Mouse (Mus musculus): ENCODE data around the gene Tspo2. TPM values are rescaled to one million over a fixed set of nuclear protein-coding genes. Genes with fewer than 3 reads are reported as not detected.

Gene Tspo2
- polyA plus RNA-seq, 1 experiment from 2014 or later = 0.28 TPM

GRCm38 (mm10) chr17:48409380-48410298, 41.7 kb downstream of the Tspo2 start, which contains the start of the genes Nfya and Oard1:
Gene Nfya, minus strand, starts transcription at chr17:48409906.
Gene Oard1, plus strand, starts transcription at chr17:48410014.
- H3K9ac ChIP-seq (replicated peaks; ENCODE audit: low read length) = peak within 1 kb of the TSS; percentile 99
- peak within 1 kb of the TSS; percentile 70 for H3K4me2 ChIP-seq (ENCODE audit: low read depth, low read length)
- H3K4me1 ChIP-seq (ENCODE audit: control insufficient read depth, insufficient read depth, low read length) = no peaks in the 10 kb centered on the region
- peak within 1 kb of the TSS; percentile 90 for H3K4me3 ChIP-seq (ENCODE audit: low read depth, low read length)
- no peaks in the 10 kb centered on the region for H3K36me3 ChIP-seq (replicated peaks; ENCODE audit: control insufficient read depth, insufficient read depth, low read depth, low read length)
- ATAC-seq (replicated peaks; ENCODE audit: insufficient number of reproducible peaks, low FRiP score, low TSS enrichment, low read depth) = peak; percentile 97
- DNase-seq (ENCODE audit: low spot score) = peak; percentile 100
- WGBS = under 1% methylated on average over 82 of the region's 84 CpGs
- no peaks in the 10 kb centered on the region for H3K9me3 ChIP-seq (replicated peaks; ENCODE audit: control insufficient read depth, low read length)
- H3K27me3 ChIP-seq (ENCODE audit: control insufficient read depth, insufficient read depth, low read length) = no peaks in the 10 kb centered on the region
- H3K27ac ChIP-seq (replicated peaks; ENCODE audit: low read depth, low read length) = peak within 1 kb of the TSS; percentile 100

GRCm38 (mm10) chr17:48408526-48409291, 42.6 kb downstream of the Tspo2 start:
- H3K4me1 ChIP-seq (ENCODE audit: control insufficient read depth, insufficient read depth, low read length) = no peaks in the 10 kb centered on the region
- WGBS = under 1% methylated on average over 42 of the region's 47 CpGs
- no peaks in the 10 kb centered on the region for H3K27me3 ChIP-seq (ENCODE audit: control insufficient read depth, insufficient read depth, low read length)
- peak overlapping the region; percentile 100 for H3K27ac ChIP-seq (replicated peaks; ENCODE audit: low read depth, low read length)
- H3K36me3 ChIP-seq (replicated peaks; ENCODE audit: control insufficient read depth, insufficient read depth, low read depth, low read length) = no peaks in the 10 kb centered on the region; the same call in 1 of the 2 replicates
- H3K4me2 ChIP-seq (ENCODE audit: low read depth, low read length) = peak overlapping the region; percentile 70
- ATAC-seq (replicated peaks; ENCODE audit: insufficient number of reproducible peaks, low FRiP score, low TSS enrichment, low read depth) (peak; percentile 54), DNase-seq (ENCODE audit: low spot score) (peak; percentile 77)
- H3K9ac ChIP-seq (replicated peaks; ENCODE audit: low read length) = peak overlapping the region; percentile 99
- no peaks in the 10 kb centered on the region for H3K9me3 ChIP-seq (replicated peaks; ENCODE audit: control insufficient read depth, low read length)
- peak overlapping the region; percentile 90 for H3K4me3 ChIP-seq (ENCODE audit: low read depth, low read length)

GRCm38 (mm10) chr17:48407910-48408525, 43.3 kb downstream of the Tspo2 start:
- Histone ChIP-seq H3K27ac (replicated peaks; ENCODE audit: low read depth, low read length) (peak overlapping the region; percentile 100), H3K27me3 (ENCODE audit: control insufficient read depth, insufficient read depth, low read length) (no peaks in the 10 kb centered on the region), H3K36me3 (replicated peaks; ENCODE audit: control insufficient read depth, insufficient read depth, low read depth, low read length) (no peaks in the 10 kb centered on the region; the same call in 1 of the 2 replicates), H3K9ac (replicated peaks; ENCODE audit: low read length) (peak overlapping the region; percentile 99), H3K4me2 (ENCODE audit: low read depth, low read length) (peak overlapping the region; percentile 70), H3K4me3 (ENCODE audit: low read depth, low read length) (peak overlapping the region; percentile 90), H3K9me3 (replicated peaks; ENCODE audit: control insufficient read depth, low read length) (no peaks in the 10 kb centered on the region), H3K4me1 (ENCODE audit: control insufficient read depth, insufficient read depth, low read length) (no peaks in the 10 kb centered on the region)
- DNase-seq (ENCODE audit: low spot score) = peak; percentile 56
- ATAC-seq (replicated peaks; ENCODE audit: insufficient number of reproducible peaks, low FRiP score, low TSS enrichment, low read depth) = no peak
- WGBS = 15% methylated on average over 8 of the region's 8 CpGs

- 87% methylated on average over 4 of the region's 4 CpGs for WGBS
- Histone ChIP-seq H3K4me3 (ENCODE audit: low read depth, low read length) (peak overlapping the region; percentile 90; the same call in 1 of the 2 replicates), H3K4me2 (ENCODE audit: low read depth, low read length) (no peak overlapping the region; the same call in 1 of the 2 replicates), H3K27ac (replicated peaks; ENCODE audit: low read depth, low read length) (no peak overlapping the region), H3K4me1 (ENCODE audit: control insufficient read depth, insufficient read depth, low read length) (no peaks in the 10 kb centered on the region), H3K9me3 (replicated peaks; ENCODE audit: control insufficient read depth, low read length) (no peaks in the 10 kb centered on the region), H3K27me3 (ENCODE audit: control insufficient read depth, insufficient read depth, low read length) (no peaks in the 10 kb centered on the region), H3K9ac (replicated peaks; ENCODE audit: low read length) (peak overlapping the region; percentile 99; the same call in 1 of the 2 replicates), H3K36me3 (replicated peaks; ENCODE audit: control insufficient read depth, insufficient read depth, low read depth, low read length) (no peaks in the 10 kb centered on the region; the same call in 1 of the 2 replicates)
- no peak for ATAC-seq (replicated peaks; ENCODE audit: insufficient number of reproducible peaks, low FRiP score, low TSS enrichment, low read depth)
- DNase-seq (ENCODE audit: low spot score) = no peak
Observed at GRCm38 (mm10) chr17:48407154-48407553, 44.2 kb downstream of the Tspo2 start.

GRCm38 (mm10) chr17:48404706-48405105, 46.6 kb downstream of the Tspo2 start:
- DNase-seq (ENCODE audit: low spot score) (no peak), ATAC-seq (replicated peaks; ENCODE audit: insufficient number of reproducible peaks, low FRiP score, low TSS enrichment, low read depth) (no peak)
- Histone ChIP-seq H3K27me3 (ENCODE audit: control insufficient read depth, insufficient read depth, low read length) (no peaks in the 10 kb centered on the region), H3K4me1 (ENCODE audit: control insufficient read depth, insufficient read depth, low read length) (no peaks in the 10 kb centered on the region), H3K4me2 (ENCODE audit: low read depth, low read length) (no peak overlapping the region), H3K9me3 (replicated peaks; ENCODE audit: control insufficient read depth, low read length) (no peaks in the 10 kb centered on the region), H3K9ac (replicated peaks; ENCODE audit: low read length) (no peak overlapping the region), H3K36me3 (replicated peaks; ENCODE audit: control insufficient read depth, insufficient read depth, low read depth, low read length) (no peaks in the 10 kb centered on the region; the same call in 1 of the 2 replicates), H3K27ac (replicated peaks; ENCODE audit: low read depth, low read length) (no peak overlapping the region), H3K4me3 (ENCODE audit: low read depth, low read length) (no peak overlapping the region)
- 70% methylated on average over 1 of the region's 1 CpGs for WGBS

GRCm38 (mm10) chr17:48403848-48404247, 47.5 kb downstream of the Tspo2 start:
- Histone ChIP-seq H3K9ac (replicated peaks; ENCODE audit: low read length) (no peak overlapping the region), H3K9me3 (replicated peaks; ENCODE audit: control insufficient read depth, low read length) (no peaks in the 10 kb centered on the region), H3K27ac (replicated peaks; ENCODE audit: low read depth, low read length) (no peak overlapping the region), H3K4me3 (ENCODE audit: low read depth, low read length) (no peak overlapping the region), H3K4me1 (ENCODE audit: control insufficient read depth, insufficient read depth, low read length) (no peaks in the 10 kb centered on the region), H3K4me2 (ENCODE audit: low read depth, low read length) (no peak overlapping the region), H3K36me3 (replicated peaks; ENCODE audit: control insufficient read depth, insufficient read depth, low read depth, low read length) (no peaks in the 10 kb centered on the region; the same call in 1 of the 2 replicates), H3K27me3 (ENCODE audit: control insufficient read depth, insufficient read depth, low read length) (no peaks in the 10 kb centered on the region)
- DNase-seq (ENCODE audit: low spot score) (no peak), ATAC-seq (replicated peaks; ENCODE audit: insufficient number of reproducible peaks, low FRiP score, low TSS enrichment, low read depth) (no peak)
- 90% methylated on average over 2 of the region's 2 CpGs for WGBS

- Histone ChIP-seq H3K36me3 (replicated peaks; ENCODE audit: control insufficient read depth, insufficient read depth, low read depth, low read length) (no peaks in the 10 kb centered on the region; the same call in none of the 2 replicates), H3K9ac (replicated peaks; ENCODE audit: low read length) (no peak overlapping the region), H3K27me3 (ENCODE audit: control insufficient read depth, insufficient read depth, low read length) (no peaks in the 10 kb centered on the region), H3K9me3 (replicated peaks; ENCODE audit: control insufficient read depth, low read length) (no peaks in the 10 kb centered on the region), H3K27ac (replicated peaks; ENCODE audit: low read depth, low read length) (no peak overlapping the region), H3K4me1 (ENCODE audit: control insufficient read depth, insufficient read depth, low read length) (no peaks in the 10 kb centered on the region), H3K4me2 (ENCODE audit: low read depth, low read length) (no peak overlapping the region), H3K4me3 (ENCODE audit: low read depth, low read length) (no peak overlapping the region)
- ATAC-seq (replicated peaks; ENCODE audit: insufficient number of reproducible peaks, low FRiP score, low TSS enrichment, low read depth) = no peak
- DNase-seq (ENCODE audit: low spot score) = no peak
- WGBS = 94% methylated on average over 3 of the region's 3 CpGs
Observed at GRCm38 (mm10) chr17:48402751-48403150, 48.6 kb downstream of the Tspo2 start.

All from embryonic facial prominence, embryonic 11.5 days (tissue).